Mouse (Mus musculus) CD4-positive, CD25-positive, alpha-beta regulatory T cell, adult 4 months (primary cell): ENCODE results near the gene Kcnh7. TPM values are rescaled to one million over a fixed set of nuclear protein-coding genes. Genes with fewer than 3 reads are reported as not detected.

ENCODE experiments used
- ATAC-seq: one replicate; pipeline ENCODE4 v1.8.0; 2017
- polyA plus RNA-seq, 2 experiments: library from polyadenylated mRNA; unstranded; fragments of 100-300 nt; shearing (Covaris generic); gene quantifications; one replicate each; pipeline ENCODE4 v1.2.1; 2017

The Kcnh7 gene
- polyA plus RNA-seq, result under 1 TPM in 1 of 2 experiments, not detected in 1; 0.16 TPM

GRCm38 (mm10) chr2:63183563-63184545, at the start of gene Kcnh7:
Gene Kcnh7, minus strand, starts transcription at chr2:63184287.
- ATAC-seq, result no peak

- no peak for ATAC-seq
Measured at GRCm38 (mm10) chr2:63207435-63207834, 23.3 kb upstream of the Kcnh7 start.

GRCm38 (mm10) chr2:63186014-63186413, 1.9 kb upstream of the Kcnh7 start:
- no peak for ATAC-seq

GRCm38 (mm10) chr2:63184551-63185430, 704 bp upstream of the Kcnh7 start:
- ATAC-seq, result no peak

GRCm38 (mm10) chr2:63153701-63154100, 30.4 kb downstream of the Kcnh7 start:
- ATAC-seq, result no peak

- ATAC-seq, result no peak
Measured at GRCm38 (mm10) chr2:63127762-63128516, 56.1 kb downstream of the Kcnh7 start.

GRCm38 (mm10) chr2:63120316-63120715, 63.8 kb downstream of the Kcnh7 start:
- ATAC-seq, result no peak

GRCm38 (mm10) chr2:63117209-63118193, 66.6 kb downstream of the Kcnh7 start:
- ATAC-seq, result no peak

- no peak for ATAC-seq
Measured at GRCm38 (mm10) chr2:63105971-63106370, 78.1 kb downstream of the Kcnh7 start.

GRCm38 (mm10) chr2:63099676-63100075, 84.4 kb downstream of the Kcnh7 start:
- ATAC-seq, result no peak

- no peak for ATAC-seq
Measured at GRCm38 (mm10) chr2:63091775-63092174, 92.3 kb downstream of the Kcnh7 start.

GRCm38 (mm10) chr2:63090447-63090846, 93.6 kb downstream of the Kcnh7 start:
- ATAC-seq, result no peak

GRCm38 (mm10) chr2:63058386-63058785, 125.7 kb downstream of the Kcnh7 start:
- ATAC-seq, result no peak

GRCm38 (mm10) chr2:63049884-63050283, 134.2 kb downstream of the Kcnh7 start:
- no peak for ATAC-seq

- no peak for ATAC-seq
Measured at GRCm38 (mm10) chr2:63039718-63040117, 144.4 kb downstream of the Kcnh7 start.

GRCm38 (mm10) chr2:63014909-63015308, 169.2 kb downstream of the Kcnh7 start:
- ATAC-seq, result no peak

- ATAC-seq, result no peak
Measured at GRCm38 (mm10) chr2:63009141-63009540, 174.9 kb downstream of the Kcnh7 start.

- ATAC-seq, result no peak
Measured at GRCm38 (mm10) chr2:63002784-63003183, 181.3 kb downstream of the Kcnh7 start.

- no peak for ATAC-seq
Measured at GRCm38 (mm10) chr2:62997692-62998091, 186.4 kb downstream of the Kcnh7 start.

GRCm38 (mm10) chr2:62988616-62989015, 195.5 kb downstream of the Kcnh7 start:
- no peak for ATAC-seq

GRCm38 (mm10) chr2:62983936-62984335, 200.2 kb downstream of the Kcnh7 start:
- ATAC-seq, result no peak
